Mouse (Mus musculus): ENCODE results near the gene Olfr521. TPM values are rescaled to one million over a fixed set of nuclear protein-coding genes. Genes with fewer than 3 reads are reported as not detected.
"Not testable (repeated sequence)": the region's sequence is repeated elsewhere in the genome, so short reads cannot be mapped to it uniquely, and the experiment has no call there.

Olfr521 gene
- polyA plus RNA-seq (2012; rRNA removed) = not detected in 2 replicates

- no peak for DNase-seq (ENCODE audit: low spot score)
These were observed at the start of gene Olfr521 for GRCm38 (mm10) chr7:99763207-99763606. TSS of gene Olfr521 (plus strand) at chr7:99763507.

- DNase-seq (ENCODE audit: low spot score) = no peak
These were observed 46.8 kb upstream of the Olfr521 start for GRCm38 (mm10) chr7:99716536-99716935.

DNA sequence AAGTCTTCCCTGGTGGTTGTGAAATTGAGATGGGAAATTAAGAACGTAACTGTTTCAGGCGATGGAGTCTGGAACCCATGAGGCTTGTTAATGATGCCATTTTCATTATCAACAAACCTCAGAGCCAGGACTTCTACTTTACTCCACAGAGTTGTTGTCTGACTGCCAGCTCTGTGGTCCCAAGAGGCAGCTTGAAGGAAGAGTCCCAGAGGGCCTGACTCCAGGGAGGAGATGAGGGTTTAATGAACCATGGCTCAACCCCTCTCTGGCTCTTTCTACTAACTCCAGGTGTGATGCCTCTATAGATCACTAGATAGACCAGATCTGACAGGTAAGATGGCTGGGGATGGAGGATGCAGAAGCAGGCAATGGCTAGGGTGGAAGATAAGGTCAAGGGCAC, 33.3 kb upstream of the Olfr521 start, which contains the start of gene Olfr520:
Olfr520 (plus strand) TSS at position 301 of the 400 bp plus-strand sequence.
- no peak for DNase-seq (ENCODE audit: low spot score)

DNA sequence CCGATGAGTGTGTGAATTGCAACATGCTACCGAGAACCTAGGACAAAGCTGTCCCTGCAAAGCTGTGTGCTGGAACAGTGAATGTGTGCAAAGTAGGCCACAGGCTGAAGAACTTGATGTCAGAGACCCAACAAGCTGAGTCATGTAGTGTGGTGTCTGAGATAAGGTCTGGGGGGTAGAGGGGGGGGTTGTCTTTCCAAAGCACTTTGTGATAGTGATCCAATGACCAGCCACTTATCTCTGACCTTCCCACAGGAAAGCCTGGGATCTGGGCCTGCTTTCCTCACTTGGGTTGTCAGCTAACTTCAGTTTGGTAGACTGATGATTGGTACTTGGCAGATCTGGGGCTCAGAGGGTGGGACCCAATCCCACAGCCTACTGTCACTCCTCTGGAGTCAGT, 28.7 kb upstream of the Olfr521 start:
- no peak for DNase-seq (ENCODE audit: low spot score)

- DNase-seq (ENCODE audit: low spot score) = not testable (repeated sequence)
These were observed 27.8 kb upstream of the Olfr521 start for GRCm38 (mm10) chr7:99735491-99735890.

GRCm38 (mm10) chr7:99739276-99739675, 24.0 kb upstream of the Olfr521 start:
- no peak for DNase-seq (ENCODE audit: low spot score)

DNA sequence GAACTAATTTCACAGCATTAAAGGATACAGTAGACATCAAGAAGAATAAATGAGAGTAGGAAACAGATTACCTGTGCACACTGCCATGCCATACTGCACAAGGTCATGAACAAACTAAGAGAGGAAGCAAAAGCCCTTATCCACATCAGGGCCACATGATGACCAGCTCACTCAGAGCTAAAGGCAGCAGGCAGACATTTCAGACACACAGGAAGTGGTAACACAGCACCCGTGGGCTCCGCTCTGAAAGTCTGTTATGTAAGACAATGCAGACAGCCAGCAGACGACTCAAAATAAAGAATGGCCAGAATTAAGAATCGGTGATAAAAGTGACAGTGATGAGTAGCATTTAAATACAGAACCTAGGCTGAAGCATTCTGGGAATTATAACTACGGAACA, 18.1 kb downstream of the Olfr521 start:
- DNase-seq (ENCODE audit: low spot score) = no peak

DNA sequence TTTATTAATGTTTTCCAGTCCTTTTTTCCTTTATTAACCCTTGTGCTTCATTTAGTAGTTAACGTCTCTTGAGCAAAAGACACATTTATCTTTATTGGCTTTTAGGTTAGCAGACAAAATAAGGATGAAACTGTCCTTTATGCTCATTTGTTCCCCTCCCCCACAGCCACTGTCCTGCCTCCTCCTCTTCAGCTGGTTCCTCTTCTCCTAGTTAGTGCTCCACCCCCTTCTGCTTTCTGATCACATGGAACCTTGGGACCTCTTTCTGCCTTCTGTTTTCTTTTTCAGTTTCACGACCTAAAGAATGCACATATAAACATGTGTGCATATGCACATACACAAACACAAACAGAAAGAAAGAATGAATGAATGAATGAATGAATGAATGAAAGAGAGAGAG, 18.6 kb downstream of the Olfr521 start:
- DNase-seq (ENCODE audit: low spot score) = no peak

GRCm38 (mm10) chr7:99783421-99783820, 20.1 kb downstream of the Olfr521 start:
- no peak for DNase-seq (ENCODE audit: low spot score)

GRCm38 (mm10) chr7:99785553-99785952, 22.2 kb downstream of the Olfr521 start:
- DNase-seq (ENCODE audit: low spot score) = no peak

DNA sequence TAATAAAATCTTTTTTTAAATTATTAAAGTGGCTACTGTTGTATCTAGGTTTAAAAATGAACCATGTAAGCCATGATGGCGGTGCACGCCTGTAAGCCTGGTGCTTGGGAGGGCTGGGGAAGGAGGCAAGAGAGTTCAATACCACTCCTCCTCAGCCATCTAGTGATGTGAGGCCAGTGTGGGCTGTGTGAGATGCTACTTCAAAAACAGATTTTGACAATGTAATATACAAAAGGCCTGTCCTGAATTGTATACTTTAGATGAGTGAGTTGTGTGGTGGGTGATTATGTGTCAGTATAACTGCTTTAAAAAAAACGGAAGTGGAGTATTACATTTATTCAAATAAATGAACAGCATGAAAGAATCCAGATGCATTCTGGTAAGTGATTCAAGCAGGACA, 23.5 kb downstream of the Olfr521 start:
- DNase-seq (ENCODE audit: low spot score) = no peak

DNA sequence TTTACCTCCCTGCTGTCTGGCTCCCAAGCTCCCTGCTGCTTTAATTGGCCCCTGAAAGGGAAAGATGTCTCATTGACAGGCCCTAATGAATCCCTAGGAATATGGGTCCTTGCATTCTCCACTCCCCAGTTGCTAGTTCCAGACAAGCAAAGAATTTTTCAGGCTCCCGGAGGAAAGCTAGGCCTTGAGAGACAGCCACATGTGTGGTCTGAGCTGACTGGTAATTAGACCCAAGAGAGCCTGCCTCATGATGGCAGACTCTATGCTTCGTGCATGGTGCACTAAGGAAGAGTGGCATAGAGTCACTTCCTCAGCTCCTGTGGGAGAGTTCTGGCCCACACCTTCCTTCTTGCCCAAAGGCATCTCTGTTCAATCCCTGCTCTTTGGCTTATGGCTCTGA, 24.6 kb downstream of the Olfr521 start:
- no peak for DNase-seq (ENCODE audit: low spot score)

- no peak for DNase-seq (ENCODE audit: low spot score)
These were observed 25.3 kb downstream of the Olfr521 start for GRCm38 (mm10) chr7:99788563-99788962.

DNA sequence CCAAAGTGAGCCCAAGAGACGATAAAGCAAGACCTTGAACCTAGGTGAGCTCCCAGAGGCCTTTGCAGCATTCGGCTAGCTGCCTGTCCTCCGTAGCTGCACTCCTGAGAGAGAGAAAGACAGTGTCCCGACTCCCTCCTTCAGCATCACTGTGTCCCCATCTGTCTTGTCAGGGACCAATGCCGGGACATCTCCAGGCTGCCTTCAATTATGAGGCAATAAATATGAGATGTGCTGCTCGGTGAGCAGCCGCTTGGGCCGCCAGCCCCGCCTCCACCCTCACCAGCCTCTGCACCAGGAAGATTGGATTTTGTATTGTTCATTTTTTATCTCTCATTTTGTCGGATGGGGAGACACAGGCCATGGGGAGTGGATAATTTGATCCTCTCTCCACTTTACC, 27.5 kb downstream of the Olfr521 start:
- DNase-seq (ENCODE audit: low spot score) = no peak

DNA sequence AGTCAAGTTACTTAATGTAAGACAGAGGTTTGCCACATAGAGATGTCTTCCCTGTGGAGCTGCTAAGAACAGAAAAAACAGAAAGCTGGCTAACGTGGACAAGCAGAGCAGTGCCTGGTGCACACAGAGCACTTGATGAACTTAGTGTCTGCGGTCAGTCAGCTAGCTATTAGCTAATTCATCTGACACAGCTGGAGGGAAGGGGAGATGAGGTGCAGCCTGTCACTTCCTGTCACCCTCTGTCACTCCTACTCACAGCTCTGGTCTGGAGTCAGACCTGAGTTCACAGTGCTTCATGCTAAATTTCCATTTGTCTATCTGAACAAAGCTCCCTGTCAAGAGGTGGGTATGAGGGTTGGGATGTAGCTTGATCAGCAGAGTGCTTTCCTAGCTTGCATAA, 30.8 kb downstream of the Olfr521 start:
- no peak for DNase-seq (ENCODE audit: low spot score)

- no peak for DNase-seq (ENCODE audit: low spot score)
These were observed 32.1 kb downstream of the Olfr521 start for GRCm38 (mm10) chr7:99795192-99795981.

DNA sequence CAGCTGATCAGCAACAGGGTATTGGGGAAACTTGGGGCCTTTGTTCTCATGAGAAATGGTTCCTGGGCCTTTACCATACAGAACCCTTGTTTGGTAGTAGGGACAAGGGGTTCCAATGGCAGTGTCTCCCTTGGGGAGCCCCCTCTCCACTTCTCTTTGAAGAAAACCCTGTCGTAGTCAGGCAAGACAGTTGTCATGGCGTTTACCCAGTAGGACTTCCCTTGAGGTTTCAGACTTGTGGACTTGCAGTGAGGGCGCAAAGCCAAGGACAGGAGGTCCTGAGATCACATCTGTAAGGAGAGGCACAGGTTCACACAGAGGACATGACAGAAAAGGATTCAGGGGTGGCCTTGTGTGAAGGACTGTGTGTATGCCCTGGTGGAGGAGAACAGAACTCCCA, 33.2 kb downstream of the Olfr521 start:
- no peak for DNase-seq (ENCODE audit: low spot score)

DNA sequence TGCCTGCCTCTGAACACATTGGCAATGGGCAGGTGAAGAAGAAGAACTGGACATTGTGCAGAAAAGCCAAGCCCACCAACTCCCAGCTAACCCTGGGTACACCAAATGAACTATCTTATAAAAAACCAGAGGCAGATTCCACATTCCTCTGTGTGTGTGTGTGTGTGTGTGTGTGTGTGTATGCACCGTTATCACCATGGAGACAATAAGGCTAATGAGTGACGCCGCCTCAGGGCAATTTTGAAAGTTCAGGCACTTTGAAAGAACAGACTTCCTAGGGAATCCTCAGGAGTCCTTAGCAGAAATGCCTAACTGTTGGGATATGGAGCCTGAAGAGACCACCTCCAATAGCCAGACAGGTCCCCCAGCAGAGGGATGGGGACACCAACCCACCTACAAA, 34.0 kb downstream of the Olfr521 start:
- no peak for DNase-seq (ENCODE audit: low spot score)

DNA sequence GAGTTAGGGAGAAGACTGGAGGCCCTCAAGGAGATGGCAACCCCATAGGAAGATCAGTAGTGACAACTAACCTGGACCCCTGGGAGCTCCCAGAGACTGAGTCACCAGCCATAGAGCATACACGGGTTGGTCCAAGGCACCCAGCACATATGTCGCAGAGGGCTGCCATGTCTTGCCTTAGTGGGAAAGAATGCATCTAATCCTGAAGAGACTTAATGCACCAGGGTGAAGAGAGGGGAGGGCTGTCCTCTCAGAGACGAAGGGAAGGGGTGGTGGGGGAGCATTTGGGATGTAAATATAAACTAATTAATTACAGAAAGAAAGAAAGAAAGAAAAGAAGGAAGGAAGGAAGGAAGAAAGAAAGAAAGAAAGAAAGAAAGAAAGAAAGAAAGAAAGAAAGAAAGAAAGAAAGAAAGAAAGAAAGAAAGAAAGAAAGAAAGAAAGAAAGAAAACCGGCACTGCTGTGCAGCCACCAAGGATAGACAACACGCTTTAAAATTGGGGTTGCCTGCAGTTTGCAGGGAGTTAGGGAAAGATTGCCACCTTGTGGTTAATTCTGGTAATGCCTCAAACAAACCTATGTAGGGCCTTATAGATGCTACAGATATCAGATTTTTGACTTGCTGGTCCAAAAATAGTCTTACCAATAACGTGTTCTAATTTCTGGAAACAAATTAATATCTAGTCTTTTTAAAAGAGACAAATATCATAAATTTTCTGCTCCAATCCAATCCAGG, 34.8 kb downstream of the Olfr521 start:
- DNase-seq (ENCODE audit: low spot score) = no peak

DNA sequence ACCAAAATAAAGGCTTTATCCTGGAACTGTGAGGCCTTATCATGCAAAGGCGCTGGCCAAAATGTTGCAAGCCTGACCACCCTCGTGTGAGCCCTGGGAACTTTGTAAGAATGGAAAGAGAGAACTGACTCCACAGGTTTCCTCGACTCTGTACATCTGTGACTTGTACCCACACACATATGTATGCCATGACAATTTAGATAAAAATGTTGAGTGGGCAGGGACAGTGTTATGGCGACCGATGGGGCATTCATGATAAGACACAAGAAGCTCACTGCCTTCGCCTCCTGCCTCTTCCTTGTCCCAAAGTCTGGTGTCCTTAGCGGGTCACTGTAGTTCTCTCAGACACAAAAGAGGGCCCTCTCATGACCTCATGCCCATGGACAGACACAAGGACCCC, 35.8 kb downstream of the Olfr521 start:
- no peak for DNase-seq (ENCODE audit: low spot score)

GRCm38 (mm10) chr7:99803535-99803934, 40.2 kb downstream of the Olfr521 start:
- DNase-seq (ENCODE audit: low spot score) = no peak

GRCm38 (mm10) chr7:99804033-99804432, 40.7 kb downstream of the Olfr521 start:
- DNase-seq (ENCODE audit: low spot score) = not testable (repeated sequence)

DNA sequence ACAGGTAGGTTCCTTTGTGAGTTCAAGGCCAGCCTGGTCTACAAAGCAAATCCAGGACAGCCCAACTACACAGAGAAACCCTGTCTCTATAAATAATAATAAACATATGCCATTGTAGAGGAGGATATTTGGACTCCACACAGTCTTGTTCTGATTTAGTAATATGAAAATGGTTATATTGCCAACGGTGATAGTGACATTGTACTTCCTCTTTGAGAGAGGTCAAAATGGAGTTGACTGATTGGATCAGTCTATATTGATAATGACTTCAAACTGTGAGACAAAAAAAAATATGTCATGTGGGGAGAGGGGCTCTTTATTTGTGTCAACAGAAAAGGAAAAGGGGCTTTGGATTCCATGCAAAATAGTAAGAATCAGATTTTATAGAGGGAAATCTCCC, 42.0 kb downstream of the Olfr521 start:
- no peak for DNase-seq (ENCODE audit: low spot score)
